Mouse (Mus musculus) limb, embryonic 11.5 days (tissue): ENCODE measurements around the gene Dpp9. TPM values are rescaled to one million over a fixed set of nuclear protein-coding genes. Genes with fewer than 3 reads are reported as not detected.

Experiments used
- ATAC-seq: fragments of 200-750 bp; cut with Nextera tagmentation; 2 replicates; pipeline ENCODE4 v1.8.0; 2017; ENCODE audit warnings: low read depth; ENCODE audit not compliant: insufficient number of reproducible peaks, low FRiP score, low TSS enrichment
- DNase-seq: peaks from one replicate; pipeline ENCODE4 v3.0.0-alpha.2; 2015; ENCODE audit warnings: low spot score
- H3K27ac ChIP-seq: fragments of 300-500 bp; sonication (generic); replicated peaks from 2 replicates; pipeline ENCODE4 v1.5.1; 2014; ENCODE audit warnings: low read depth, mild to moderate bottlenecking, low read length
- H3K27me3 ChIP-seq: fragments of 300-500 bp; sonication (generic); 2 replicates; pipeline ENCODE4 v1.6.1; 2014; ENCODE audit warnings: mild to moderate bottlenecking, low read length, mixed read lengths; ENCODE audit not compliant: control insufficient read depth, insufficient read depth
- H3K36me3 ChIP-seq: fragments of 300-500 bp; sonication (generic); 2 replicates; pipeline ENCODE4 v1.6.1; 2014; ENCODE audit warnings: mild to moderate bottlenecking, low read length, moderate library complexity, mixed read lengths; ENCODE audit not compliant: control insufficient read depth, insufficient read depth
- H3K4me1 ChIP-seq: fragments of 300-500 bp; sonication (generic); 2 replicates; pipeline ENCODE4 v1.6.1; 2014; ENCODE audit warnings: low read length, mixed read lengths; ENCODE audit not compliant: control insufficient read depth, insufficient read depth
- H3K4me2 ChIP-seq: fragments of 300-500 bp; sonication (generic); 2 replicates; pipeline ENCODE4 v1.6.1; 2014; ENCODE audit warnings: low read depth, mild to moderate bottlenecking, moderate library complexity; ENCODE audit not compliant: severe bottlenecking
- H3K4me3 ChIP-seq: fragments of 300-500 bp; sonication (generic); 2 replicates; pipeline ENCODE4 v1.5.1; 2014; ENCODE audit warnings: low read depth, low read length
- H3K9ac ChIP-seq: fragments of 300-500 bp; sonication (generic); 2 replicates; pipeline ENCODE4 v1.6.1; 2014; ENCODE audit warnings: mild to moderate bottlenecking, low read length
- H3K9me3 ChIP-seq: fragments of 300-500 bp; sonication (generic); 2 replicates; pipeline ENCODE4 v1.6.1; 2016; ENCODE audit warnings: low read length; ENCODE audit not compliant: control insufficient read depth
- WGBS: fragments of 180-500 bp; shearing (Covaris S2); extraction: QIAGEN DNeasy Blood & Tissue Kit; methylation state at CpG from one replicate; pipeline ENCODE4 v1.1.7; 2014; 5-methylcytosine and 5-hydroxymethylcytosine counted together
- polyA plus RNA-seq: library from polyadenylated mRNA; unstranded; fragments of >200 nt; fragmentation: Nextera tagmentation; extraction: Ambion mirVana; gene quantifications from 2 replicates; pipeline ENCODE4 v1.2.1, GENCODE M21; 2014

Dpp9 gene
- polyA plus RNA-seq, 1 experiment from 2014 or later, result 34.3 TPM

DNA sequence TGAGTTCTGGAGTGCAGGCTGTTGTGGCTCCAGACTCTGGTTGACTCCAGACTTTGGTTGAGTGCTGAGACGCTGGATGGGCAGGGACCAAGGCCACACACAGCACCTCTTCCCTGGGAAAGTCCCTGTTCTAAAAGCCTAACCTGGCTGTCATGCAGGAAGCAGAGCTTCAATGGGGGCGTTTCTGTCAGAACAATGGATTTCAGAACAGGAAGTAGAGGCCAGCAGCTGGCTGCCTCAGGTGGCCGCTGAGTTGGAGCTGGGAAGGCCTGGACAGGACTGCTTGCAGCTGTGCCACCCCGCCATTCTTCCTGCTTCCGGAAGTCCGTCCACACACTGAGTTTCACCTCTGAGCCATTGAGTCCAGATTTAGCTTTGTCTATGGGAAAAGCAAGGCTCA is 48.9 kb downstream of the Dpp9 start:
- H3K9me3 ChIP-seq, result no peaks in the 10 kb centered on the region
- no peak overlapping the region for H3K9ac ChIP-seq
- H3K27me3 ChIP-seq, result no peaks in the 10 kb centered on the region
- 75% methylated on average over 6 of the region's 6 CpGs for WGBS
- no peak overlapping the region for H3K4me2 ChIP-seq
- no peaks in the 10 kb centered on the region for H3K36me3 ChIP-seq
- DNase-seq (no peak), ATAC-seq (no peak)
- no peak overlapping the region for H3K27ac ChIP-seq
- no peaks in the 10 kb centered on the region for H3K4me1 ChIP-seq
- no peak overlapping the region for H3K4me3 ChIP-seq

DNA sequence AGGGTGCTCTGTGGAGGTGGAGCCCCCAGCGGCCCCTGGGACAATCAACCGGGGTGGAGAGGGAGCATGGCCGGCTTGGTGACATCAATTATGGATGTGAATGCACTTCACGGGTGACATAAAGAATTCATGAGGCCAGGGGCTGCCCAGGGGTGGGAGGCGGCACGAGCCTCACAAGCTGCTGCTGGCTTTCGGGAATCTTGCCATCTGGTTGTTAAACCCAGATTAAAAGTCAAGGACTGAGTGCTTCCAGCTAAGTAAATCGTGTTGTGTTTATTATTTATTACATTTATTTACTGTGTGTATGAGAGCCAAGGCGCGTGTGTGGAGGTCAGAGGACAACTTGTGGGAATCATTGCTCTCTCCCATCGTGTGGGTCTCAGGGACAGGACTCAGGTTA is 53.0 kb downstream of the Dpp9 start:
- 69% methylated on average over 11 of the region's 11 CpGs for WGBS
- Histone ChIP-seq H3K9ac (no peak overlapping the region), H3K4me2 (no peak overlapping the region), H3K4me3 (no peak overlapping the region), H3K27me3 (no peaks in the 10 kb centered on the region), H3K9me3 (no peaks in the 10 kb centered on the region), H3K36me3 (no peaks in the 10 kb centered on the region), H3K4me1 (0 out of 2 replicates have a peak, but pooled peaks cover 2% of the 10 kb centered on the region), H3K27ac (no peak overlapping the region)
- DNase-seq (no peak), ATAC-seq (no peak)

DNA sequence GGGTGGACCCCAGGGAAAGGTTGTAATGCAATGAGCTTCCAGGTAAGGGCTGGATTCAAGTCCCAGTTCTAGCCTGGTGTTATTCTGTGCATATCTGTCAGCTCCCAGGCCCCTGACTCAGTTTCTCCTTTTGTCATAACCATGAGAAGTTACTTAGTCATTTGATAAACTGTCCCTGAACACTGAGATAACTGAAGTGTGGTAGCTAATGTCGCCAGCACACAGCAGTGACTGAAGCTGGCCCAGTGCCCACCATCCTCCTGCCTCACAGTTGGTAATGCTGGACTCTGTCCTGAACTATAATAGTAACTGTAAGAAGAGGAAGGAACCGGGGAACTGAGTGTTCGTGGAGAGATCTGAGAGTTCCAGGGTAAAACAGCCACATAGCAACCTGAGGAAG is 54.2 kb downstream of the Dpp9 start:
- Histone ChIP-seq H3K36me3 (no peaks in the 10 kb centered on the region), H3K4me1 (0 out of 2 replicates have a peak, but pooled peaks cover 2% of the 10 kb centered on the region), H3K9ac (no peak overlapping the region), H3K27ac (no peak overlapping the region), H3K9me3 (no peaks in the 10 kb centered on the region), H3K27me3 (no peaks in the 10 kb centered on the region), H3K4me3 (no peak overlapping the region), H3K4me2 (no peak overlapping the region)
- 88% methylated on average over 3 of the region's 3 CpGs for WGBS
- no peak for DNase-seq
- no peak for ATAC-seq

DNA sequence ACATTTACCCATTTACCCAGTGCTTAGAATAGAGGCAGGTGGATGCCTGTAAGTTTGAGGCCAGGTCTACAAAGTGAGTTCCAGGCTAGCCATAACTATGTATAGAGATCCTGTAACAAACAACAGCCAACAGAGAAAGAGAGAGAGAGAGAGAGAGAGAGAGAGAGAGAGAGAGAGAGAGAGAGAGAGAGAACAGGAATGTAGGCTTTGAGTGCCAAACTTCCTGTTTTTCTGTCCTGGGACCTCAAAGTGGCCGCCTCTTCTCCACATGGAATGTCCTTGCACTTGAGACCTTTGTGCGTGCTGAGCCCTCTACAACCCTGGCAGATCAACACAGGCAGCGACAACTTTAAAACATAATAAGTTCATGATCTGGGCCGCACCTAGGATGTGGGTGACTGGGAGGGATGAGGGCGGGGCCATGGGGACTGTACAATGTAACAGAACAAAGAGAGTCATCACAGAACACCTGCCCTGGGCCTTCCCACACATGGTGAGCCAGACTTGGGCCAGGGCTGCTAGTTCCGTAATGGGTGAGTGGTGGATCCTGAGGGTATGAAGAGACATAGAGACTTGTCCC is 55.1 kb downstream of the Dpp9 start:
- H3K36me3 ChIP-seq, result no peaks in the 10 kb centered on the region
- ATAC-seq (no peak), DNase-seq (no peak)
- no peaks in the 10 kb centered on the region for H3K9me3 ChIP-seq
- H3K4me3 ChIP-seq, result no peak overlapping the region
- H3K4me1 ChIP-seq, result 0 out of 2 replicates have a peak, but pooled peaks cover 2% of the 10 kb centered on the region
- no peak overlapping the region for H3K27ac ChIP-seq
- H3K9ac ChIP-seq, result no peak overlapping the region
- 81% methylated on average over 6 of the region's 6 CpGs for WGBS
- no peak overlapping the region for H3K4me2 ChIP-seq
- H3K27me3 ChIP-seq, result no peaks in the 10 kb centered on the region

DNA sequence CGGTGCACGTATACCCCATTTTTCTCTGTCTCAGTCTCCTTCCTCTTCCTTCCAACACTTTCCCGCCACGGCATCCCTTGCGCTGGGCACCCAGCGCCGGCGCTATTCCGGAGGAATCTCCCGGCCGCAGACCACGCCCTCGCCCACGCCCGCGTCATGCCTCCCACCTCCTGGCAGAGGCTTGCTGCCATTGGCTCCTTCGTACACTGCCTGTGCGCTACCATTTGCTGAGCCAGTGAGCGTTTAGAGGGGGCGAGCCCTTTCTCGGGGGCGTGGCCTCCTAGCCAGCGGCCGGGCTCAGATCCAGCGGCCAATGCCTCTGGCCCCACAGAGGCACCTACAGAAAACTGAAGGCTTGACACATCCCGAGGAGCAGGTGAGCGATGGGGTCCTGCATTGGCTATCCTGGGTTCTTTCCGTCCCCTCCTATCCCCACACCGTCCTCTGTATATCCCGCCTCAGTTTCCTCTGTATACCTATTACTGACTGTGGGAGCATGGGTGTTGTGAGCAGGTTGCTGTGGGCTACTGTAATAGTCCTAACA is 56.4 kb downstream of the Dpp9 start, which contains the start of gene Tnfaip8l1:
Gene Tnfaip8l1 (plus strand): TSS at position 247 of the 544 bp plus-strand sequence.
- peak; percentile 96 for ATAC-seq
- Histone ChIP-seq H3K9ac (peak within 1 kb of the TSS; percentile 58), H3K27me3 (no peaks in the 10 kb centered on the region), H3K4me1 (0 out of 2 replicates have a peak, but pooled peaks cover 2% of the 10 kb centered on the region), H3K4me2 (peak within 1 kb of the TSS; percentile 75), H3K36me3 (no peaks in the 10 kb centered on the region), H3K9me3 (no peaks in the 10 kb centered on the region), H3K27ac (no peak within 1 kb of the TSS), H3K4me3 (peak within 1 kb of the TSS; percentile 44)
- peak; percentile 95 for DNase-seq
- WGBS, result 2% methylated on average over 30 of the region's 30 CpGs

DNA sequence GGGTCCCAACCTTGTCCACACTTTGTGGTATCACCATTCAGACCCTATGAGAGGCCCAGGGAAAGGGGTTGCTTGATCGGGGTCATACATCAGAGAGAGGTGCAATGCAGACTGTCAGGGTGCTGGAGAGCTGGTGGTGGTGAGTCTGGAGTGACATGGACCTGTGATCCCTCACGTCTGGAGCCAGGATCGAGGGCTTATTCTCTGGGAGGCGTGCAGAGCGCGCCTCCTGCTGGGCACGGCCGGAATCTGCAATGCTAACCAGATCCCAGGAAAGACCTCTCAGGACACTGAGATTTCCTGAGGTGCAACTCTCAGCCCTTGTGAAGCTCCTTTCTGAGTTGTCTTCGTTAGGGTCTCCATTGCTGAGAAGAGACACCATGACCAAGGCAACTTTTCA is 59.0 kb downstream of the Dpp9 start:
- ATAC-seq, result no peak; the same call in 1 of the 2 replicates
- H3K36me3 ChIP-seq, result no peaks in the 10 kb centered on the region
- H3K9me3 ChIP-seq, result no peaks in the 10 kb centered on the region
- 0 out of 2 replicates have a peak, but pooled peaks cover 2% of the 10 kb centered on the region for H3K4me1 ChIP-seq
- 2% methylated on average over 9 of the region's 9 CpGs for WGBS
- peak; percentile 80 for DNase-seq
- no peak overlapping the region for H3K9ac ChIP-seq
- H3K27me3 ChIP-seq, result peaks cover 6% of the 10 kb centered on the region
- no peak overlapping the region for H3K4me2 ChIP-seq
- no peak overlapping the region for H3K4me3 ChIP-seq
- H3K27ac ChIP-seq, result no peak overlapping the region

DNA sequence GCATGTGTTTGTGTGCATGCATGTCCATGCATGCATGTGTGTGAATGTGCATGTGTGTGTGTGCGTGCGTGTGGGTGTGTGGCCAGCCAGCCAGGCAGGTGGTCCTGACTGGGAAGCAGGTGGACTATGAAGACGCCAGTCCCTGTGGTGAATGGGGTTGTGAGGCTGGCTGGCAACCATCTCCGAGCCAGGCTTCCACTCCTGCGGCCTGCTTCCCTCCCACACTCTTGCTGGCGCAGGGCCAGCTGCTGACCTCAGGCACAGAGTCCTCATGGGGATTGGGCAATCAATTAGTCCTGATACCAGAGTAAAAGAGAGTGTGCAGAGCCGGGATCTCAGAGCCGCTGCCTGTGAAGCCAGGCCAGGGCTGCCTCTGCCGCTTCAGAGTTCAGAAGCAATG is 65.1 kb downstream of the Dpp9 start:
- no peaks in the 10 kb centered on the region for H3K36me3 ChIP-seq
- H3K9ac ChIP-seq, result no peak overlapping the region
- peaks cover 24% of the 10 kb centered on the region for H3K27me3 ChIP-seq
- no peak overlapping the region for H3K27ac ChIP-seq
- H3K9me3 ChIP-seq, result no peaks in the 10 kb centered on the region
- peaks cover 7% of the 10 kb centered on the region; the same call in 1 of the 2 replicates for H3K4me1 ChIP-seq
- no peak overlapping the region for H3K4me3 ChIP-seq
- 51% methylated on average over 9 of the region's 9 CpGs for WGBS
- ATAC-seq (0 out of 2 replicates have a peak, but pooled peaks have one; percentile 48), DNase-seq (peak; percentile 65)
- no peak overlapping the region for H3K4me2 ChIP-seq

DNA sequence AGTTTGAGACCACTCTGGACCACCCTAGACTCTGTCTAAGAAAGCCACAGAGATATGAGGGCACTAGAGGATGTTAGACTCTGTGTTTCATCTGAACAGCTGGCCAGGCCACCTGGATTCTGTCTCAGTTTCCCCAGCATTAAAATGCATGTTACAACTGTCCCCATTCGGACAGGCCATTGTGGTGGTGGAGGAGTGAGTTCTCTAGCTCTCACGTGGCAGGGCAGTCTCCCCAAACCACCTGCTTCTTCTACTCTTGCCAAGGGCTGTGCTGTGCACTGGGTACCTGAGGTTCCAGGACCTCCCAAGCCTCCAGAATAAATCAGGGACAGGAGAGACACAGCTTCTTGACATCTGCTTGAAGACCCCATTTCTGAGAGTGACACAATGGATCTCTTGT is 68.8 kb downstream of the Dpp9 start:
- Histone ChIP-seq H3K4me3 (no peak overlapping the region), H3K9ac (no peak overlapping the region), H3K4me1 (peaks cover 7% of the 10 kb centered on the region; the same call in 1 of the 2 replicates), H3K27me3 (peaks cover 53% of the 10 kb centered on the region), H3K9me3 (no peaks in the 10 kb centered on the region), H3K4me2 (no peak overlapping the region), H3K27ac (no peak overlapping the region), H3K36me3 (no peaks in the 10 kb centered on the region)
- WGBS, result 49% methylated on average over 2 of the region's 2 CpGs
- no peak for DNase-seq
- no peak for ATAC-seq
